Mouse (Mus musculus) erythroblast, embryonic 14.5 days (primary cell): ENCODE measurements around the gene Bik.

Experiments used
- GATA1 ChIP-seq: IDR thresholded peaks from 2 replicates; pipeline ENCODE4 v1.6.1; 2012; ENCODE audit warnings: low read length, inconsistent platforms, mixed read lengths
- TAL1 ChIP-seq: IDR thresholded peaks from 3 replicates; pipeline ENCODE4 v1.6.1; 2012; ENCODE audit warnings: low read length, inconsistent platforms, mixed read lengths

DNA sequence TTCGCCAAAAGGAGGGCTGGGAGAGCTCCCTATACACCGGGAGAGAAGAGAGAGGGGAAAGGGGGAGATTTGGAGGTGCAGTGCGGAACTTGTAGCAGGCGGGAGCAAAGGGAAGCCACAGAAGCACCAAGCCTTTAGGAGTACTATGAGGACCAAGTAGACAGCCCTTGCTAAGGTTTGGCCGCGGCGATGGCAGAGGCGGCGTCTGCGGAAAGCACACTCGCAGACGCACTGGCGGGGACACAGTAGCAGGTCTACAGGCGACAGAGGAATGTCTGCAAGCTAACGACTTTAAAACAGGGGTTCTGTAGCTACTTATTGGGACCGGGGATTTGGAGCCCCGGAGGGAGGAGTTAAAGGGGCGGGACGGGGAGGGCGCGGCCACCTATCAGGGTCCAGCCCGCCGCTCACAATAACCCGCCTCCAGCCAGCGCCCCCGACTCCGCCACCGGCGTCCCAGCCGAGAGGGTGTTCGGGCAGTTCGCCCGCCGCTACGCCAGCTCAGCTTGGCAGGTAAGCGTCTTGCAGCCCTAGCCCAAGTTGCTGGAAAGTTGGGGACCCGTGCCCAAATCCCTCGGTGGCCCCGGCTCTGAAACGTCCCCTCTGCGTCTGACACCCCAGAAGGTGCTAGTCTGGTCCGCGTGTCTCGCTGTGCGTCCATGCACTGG, at the start of gene Bik:
- TF ChIP-seq GATA1 (no peak), TAL1 (no peak)
